9 mouse cellular contexts compared by ENCODE assay signal in the genomic region with DNA sequence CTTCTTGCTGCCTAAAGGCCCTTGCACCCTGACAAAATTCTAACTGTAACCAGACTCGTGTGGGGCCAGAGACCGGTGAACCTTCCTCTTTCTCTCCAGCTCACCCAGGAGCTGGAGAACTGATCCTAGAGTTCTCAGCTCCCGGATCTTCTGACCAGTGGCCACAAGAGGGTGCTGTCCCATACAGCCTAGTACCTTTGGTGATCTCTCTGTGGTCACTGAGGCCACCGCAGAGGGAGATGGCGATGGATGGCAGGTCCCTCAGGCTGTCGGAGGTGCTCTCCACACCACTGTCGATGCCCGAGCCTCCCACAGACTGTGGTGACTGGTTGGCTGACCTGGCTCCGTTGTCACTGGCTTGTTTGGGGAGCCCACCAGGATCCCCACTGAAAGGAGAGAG. TPM values are rescaled to one million over a fixed set of nuclear protein-coding genes. Genes with fewer than 3 reads are reported as not detected.
DNase-seq lines count a peak whose midpoint lies in the region; ATAC-seq lines count a peak whose summit lies in the region.
"Had no signal": no experiment of that assay in that cellular context is flagged by ENCODE, and none has a peak within 500 bp of the region (broad histone marks: within the 10 kb centered on the region; RNA-seq: fewer than 3 reads in every experiment).

No protein-coding gene starts in this region.

- H3K4me1 ChIP-seq in embryonic facial prominence, embryonic 13.5 days = no peaks in the 10 kb centered on the region
- H3K4me1 ChIP-seq in limb, embryonic 13.5 days = no peaks in the 10 kb centered on the region

- no peak overlapping the region for H3K4me2 ChIP-seq in embryonic facial prominence, embryonic 13.5 days
- H3K4me2 ChIP-seq in limb, embryonic 13.5 days (replicated peaks) = no peak overlapping the region

- no peak overlapping the region for H3K27ac ChIP-seq in embryonic facial prominence, embryonic 13.5 days
- no peak overlapping the region for H3K27ac ChIP-seq in limb, embryonic 13.5 days
- H3K27ac ChIP-seq: macrophage had no signal

- no peak overlapping the region for H3K4me3 ChIP-seq in embryonic facial prominence, embryonic 13.5 days
- H3K4me3 ChIP-seq in limb, embryonic 13.5 days = no peak overlapping the region

- 70% methylated on average over 9 of the region's 9 CpGs for WGBS in embryonic facial prominence, embryonic 13.5 days
- 65% methylated on average over 9 of the region's 9 CpGs for WGBS in limb, embryonic 13.5 days

- no peak for ATAC-seq in embryonic facial prominence, embryonic 13.5 days (ENCODE audit: insufficient number of reproducible peaks, insufficient read depth, low FRiP score, low TSS enrichment, low read depth)
- no peak for ATAC-seq in limb, embryonic 13.5 days (ENCODE audit: low FRiP score, low read depth)
- no peak for ATAC-seq in monocyte, adult 5-6 weeks (replicated peaks; ENCODE audit: insufficient number of reproducible peaks, low FRiP score, low TSS enrichment, poor library complexity, severe bottlenecking)

- H3K36me3 ChIP-seq in embryonic facial prominence, embryonic 13.5 days = peaks cover 61% of the 10 kb centered on the region
- peaks cover 60% of the 10 kb centered on the region for H3K36me3 ChIP-seq in limb, embryonic 13.5 days
- H3K36me3 ChIP-seq in splenic B cell, adult 2 months (ENCODE audit: control insufficient read depth, insufficient read depth, low read length, poor library complexity, severe bottlenecking) = no peaks in the 10 kb centered on the region

- peak; percentile 36 to 68 for DNase-seq in heart, postnatal 14 days
- no peak for DNase-seq in heart, adult 11 months
- peak; percentile 33 for DNase-seq in urinary bladder, postnatal 25 days (ENCODE audit: low spot score)
- DNase-seq in urinary bladder, adult 2 months (ENCODE audit: low spot score) = no peak
- DNase-seq in splenic B cell, adult 2 months (ENCODE audit: low read depth, low spot score) = peak; percentile 20

- intact Hi-C loops in heart, postnatal 14 days (cut with DNase I) = no loop called here

- H3K9ac ChIP-seq in embryonic facial prominence, embryonic 13.5 days = 0 out of 2 replicates have a peak overlapping the region, but pooled peaks have one; percentile 11
- H3K9ac ChIP-seq in limb, embryonic 13.5 days = peak overlapping the region; percentile 25; the same call in 1 of the 2 replicates

- no peaks in the 10 kb centered on the region for H3K9me3 ChIP-seq in embryonic facial prominence, embryonic 13.5 days
- H3K9me3 ChIP-seq in limb, embryonic 13.5 days = no peaks in the 10 kb centered on the region

- no peaks in the 10 kb centered on the region for H3K27me3 ChIP-seq in embryonic facial prominence, embryonic 13.5 days
- no peaks in the 10 kb centered on the region for H3K27me3 ChIP-seq in limb, embryonic 13.5 days
- no peaks in the 10 kb centered on the region for H3K27me3 ChIP-seq in splenic B cell, adult 2 months (ENCODE audit: control insufficient read depth, insufficient read depth, low read length, poor library complexity, severe bottlenecking)

RNA-seq across cellular contexts. Expression of a gene that starts 47.3 kb away (rescaled TPM):
- total RNA-seq in heart, postnatal 14 days (2021) = 100 to 1,000 TPM; 130 to 137 TPM
- polyA plus RNA-seq in urinary bladder, adult 2 months (2012; rRNA removed) = 12.3 and 15.5 TPM in 2 replicates
- 5.9 and 7.7 TPM in 2 replicates for polyA plus RNA-seq in embryonic facial prominence, embryonic 13.5 days (2015; fragmentation: Nextera tagmentation; extraction: Ambion mirVana)
- 5.2 and 6.4 TPM in 2 replicates for polyA plus RNA-seq in limb, embryonic 13.5 days (2015; fragmentation: Nextera tagmentation; extraction: Ambion mirVana)
- total RNA-seq in monocyte, adult 5-6 weeks (2017) = 32.5 to 104 TPM (median 38.1 TPM) in 3 replicates

Comparison
In these comparisons a context has a peak if more than half of its experiments do, and no peak if none do; other contexts are left out.
1. DNase-seq: peak in heart, postnatal 14 days (2 of 2), urinary bladder, postnatal 25 days (single experiment) and splenic B cell, adult 2 months (single experiment); none in heart, adult 11 months (single experiment) and urinary bladder, adult 2 months (single experiment).